Mouse (Mus musculus): ENCODE measurements at regions not wholly inside any gene's neighbourhood (a gene's known extent, or its start where the extent isn't known, plus 50 kb on each side); places are given as distances from the start of the nearest gene placed in this dataset.

GRCm38 (mm10) chr6:126350476-126350875 lies 183.8 kb upstream of the Ntf3 start:
- DNase-seq = no peak

DNA sequence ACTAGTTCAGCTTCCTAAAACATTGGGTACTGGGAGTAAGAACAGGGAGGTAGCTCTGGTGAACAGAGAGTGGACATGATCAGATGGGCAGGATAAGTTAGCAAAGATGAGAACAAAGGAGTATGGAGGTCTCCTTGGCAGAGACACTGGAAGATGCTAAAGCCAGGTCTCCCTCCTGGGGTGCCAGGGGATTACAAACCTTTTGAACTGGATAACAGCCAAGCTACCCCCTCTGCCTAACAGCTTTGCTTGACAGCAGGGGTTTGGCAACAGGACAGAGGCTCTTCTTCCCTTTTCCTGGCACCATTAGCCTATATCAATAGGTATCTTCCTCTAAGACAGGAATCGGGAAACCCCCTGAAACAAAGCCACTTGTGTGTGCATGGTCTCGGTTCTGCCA lies 183.2 kb upstream of the Ntf3 start:
- DNase-seq = no peak

DNA sequence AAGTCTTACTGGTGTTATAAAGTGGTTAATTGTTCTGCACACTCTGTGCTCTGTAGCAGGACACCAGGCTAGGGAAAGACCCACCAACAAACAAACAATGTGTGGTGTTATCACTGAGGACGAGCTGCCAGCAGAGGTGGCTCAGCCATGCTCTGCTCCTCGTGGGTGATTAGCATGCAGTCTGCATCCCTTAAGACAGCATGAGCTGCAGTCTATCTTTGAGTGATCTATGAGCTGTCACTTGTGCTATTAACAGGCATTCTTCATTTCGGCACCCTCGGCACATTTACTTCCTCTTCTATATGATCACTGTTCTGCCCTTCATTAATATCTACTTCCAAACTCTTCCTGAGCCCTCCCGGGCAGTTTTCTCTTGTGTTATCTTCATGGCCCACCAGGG lies 178.5 kb upstream of the Ntf3 start:
- no peak for DNase-seq

DNA sequence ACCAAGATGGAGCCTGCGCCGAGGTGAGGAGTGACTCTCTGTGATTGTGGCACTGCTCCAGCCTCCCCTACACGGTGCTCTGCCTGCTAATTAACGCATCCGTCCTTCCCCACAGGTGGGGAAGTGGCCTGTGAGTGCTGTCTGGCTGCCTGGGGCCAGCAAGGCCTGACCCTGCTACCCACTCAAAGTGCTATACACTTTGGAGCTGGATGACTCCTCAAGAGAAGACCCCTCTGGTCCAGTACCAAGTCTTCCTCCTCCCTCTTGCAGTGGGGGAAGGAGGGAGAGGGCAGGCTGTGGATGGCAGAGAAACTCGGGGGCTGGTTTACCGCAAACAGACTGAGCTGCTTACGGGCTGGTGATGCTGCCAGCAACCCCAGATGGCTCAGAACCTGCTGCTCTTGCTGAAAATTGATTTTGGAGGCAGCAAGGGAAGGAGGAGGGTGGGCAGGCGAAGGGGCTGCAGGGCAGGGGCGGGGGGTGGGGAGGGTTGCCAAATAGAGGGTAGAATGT lies 173.4 kb upstream of the Ntf3 start:
- peak; percentile 30 for DNase-seq

DNA sequence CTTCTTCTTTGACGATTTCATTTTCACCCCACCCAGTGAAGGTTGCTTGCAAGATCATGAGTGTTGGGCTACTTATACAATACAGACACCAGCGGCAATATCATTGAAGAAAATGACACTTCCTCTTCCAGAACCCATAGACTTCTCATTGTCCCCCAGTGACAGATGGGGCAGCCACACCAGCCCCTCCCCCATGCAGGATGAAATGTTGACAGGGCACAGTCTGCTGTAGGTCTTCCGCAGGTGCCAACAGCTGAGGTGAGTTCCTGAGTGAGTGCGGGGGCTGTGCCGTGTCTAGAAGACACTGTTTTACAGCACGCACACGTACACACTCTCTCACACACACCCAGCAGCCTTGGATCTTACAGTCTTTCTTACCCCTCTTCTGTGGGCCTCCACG lies 171.0 kb upstream of the Ntf3 start:
- DNase-seq = no peak

DNA sequence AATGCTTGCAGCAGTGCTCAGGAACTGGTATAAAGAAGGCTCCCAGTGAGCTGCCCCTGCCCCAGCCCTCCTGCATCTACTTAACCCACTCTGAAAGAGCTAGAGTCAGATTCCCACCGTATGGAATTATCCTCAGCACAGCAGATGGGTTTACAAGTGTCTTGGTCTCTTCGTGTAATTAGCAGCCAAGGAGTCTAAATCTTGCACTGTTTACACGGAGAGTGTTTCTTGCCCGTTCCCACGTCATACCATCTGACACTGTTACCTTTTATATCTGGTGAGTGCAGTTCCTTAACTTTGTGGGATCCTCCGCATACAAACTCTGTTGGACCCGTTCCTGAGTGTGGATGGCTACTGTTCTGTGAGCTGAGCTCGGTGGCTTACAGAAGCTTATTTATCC lies 167.5 kb upstream of the Ntf3 start:
- peak; percentile 58 for DNase-seq

GRCm38 (mm10) chr6:126327187-126327586 lies 160.5 kb upstream of the Ntf3 start:
- no peak for DNase-seq

GRCm38 (mm10) chr6:126318523-126318922 lies 151.8 kb upstream of the Ntf3 start:
- no peak for DNase-seq

DNA sequence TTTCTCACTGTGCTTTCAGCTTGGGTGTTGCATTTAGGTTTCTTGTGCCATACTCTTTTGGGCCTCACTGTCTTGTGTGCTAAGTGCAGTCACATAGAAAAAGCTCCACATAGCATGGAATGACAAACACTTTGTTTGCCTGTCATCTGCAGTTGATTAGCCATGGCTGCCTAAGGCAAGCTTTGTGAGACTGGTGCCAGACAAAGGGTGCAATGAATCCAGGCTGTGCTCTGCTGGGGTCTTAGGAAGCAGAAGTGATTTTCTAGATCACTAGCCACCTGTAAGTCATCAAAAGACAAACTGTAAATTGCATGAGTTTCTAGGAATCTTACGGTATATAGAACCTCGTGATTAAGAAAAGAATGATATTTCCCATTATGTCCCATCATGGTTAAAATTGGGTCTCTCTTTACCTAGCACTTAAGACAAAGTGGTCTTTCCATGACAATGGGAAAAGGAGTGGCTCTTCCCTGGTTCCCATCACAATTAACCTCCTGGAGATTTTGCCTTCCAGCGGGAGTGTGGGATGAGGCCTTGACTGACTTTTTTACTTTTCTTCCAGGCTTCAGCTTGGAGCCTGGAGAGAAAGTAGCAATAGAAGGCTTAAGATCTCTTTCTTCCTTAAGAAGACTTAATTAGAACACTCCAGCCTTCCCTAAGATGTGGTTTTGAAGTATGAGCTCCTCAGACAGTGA lies 144.2 kb upstream of the Ntf3 start:
- DNase-seq = no peak

GRCm38 (mm10) chr6:126303086-126303485 lies 136.4 kb upstream of the Ntf3 start:
- no peak for DNase-seq

DNA sequence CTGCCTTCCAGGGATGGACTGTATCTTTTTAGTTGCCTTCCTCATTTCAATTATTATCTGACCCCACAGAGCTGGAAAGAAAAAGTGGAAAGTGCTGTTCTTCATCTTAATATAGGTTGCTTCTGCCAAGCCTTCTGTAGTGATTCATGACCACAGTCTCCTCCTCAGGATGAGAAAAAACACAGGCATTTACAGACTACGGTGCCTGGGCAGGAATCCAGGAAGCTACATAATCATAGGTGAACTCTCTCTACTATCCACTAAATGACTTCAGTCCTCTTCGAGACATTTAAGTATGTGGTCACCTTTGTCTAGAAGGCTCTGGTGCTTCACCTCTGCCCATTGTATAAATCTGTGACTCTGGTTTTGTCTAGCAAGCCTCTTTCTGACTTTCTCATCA lies 124.9 kb upstream of the Ntf3 start:
- no peak for DNase-seq

DNA sequence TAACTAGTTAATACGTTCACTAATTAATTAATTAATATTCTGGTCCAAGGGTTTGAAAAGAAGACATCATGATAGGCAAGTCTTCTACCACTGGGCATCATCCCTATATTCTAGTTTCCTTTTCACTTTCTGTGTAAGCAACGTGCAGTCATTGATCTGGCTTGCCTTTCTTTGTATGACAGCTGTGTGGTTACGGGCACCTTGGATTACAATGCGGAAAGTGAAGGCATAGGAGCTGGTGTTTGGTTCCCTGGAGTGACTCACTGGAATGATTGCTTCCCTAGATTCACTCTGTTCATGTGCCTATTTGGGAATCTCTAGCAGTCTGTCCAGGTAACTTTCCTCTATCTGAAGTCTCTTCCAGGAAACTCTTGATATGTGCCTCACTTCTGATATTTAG lies 120.5 kb upstream of the Ntf3 start:
- DNase-seq = no peak

- DNase-seq = no peak
Observed at GRCm38 (mm10) chr6:126286201-126286600, 119.5 kb upstream of the Ntf3 start.

DNA sequence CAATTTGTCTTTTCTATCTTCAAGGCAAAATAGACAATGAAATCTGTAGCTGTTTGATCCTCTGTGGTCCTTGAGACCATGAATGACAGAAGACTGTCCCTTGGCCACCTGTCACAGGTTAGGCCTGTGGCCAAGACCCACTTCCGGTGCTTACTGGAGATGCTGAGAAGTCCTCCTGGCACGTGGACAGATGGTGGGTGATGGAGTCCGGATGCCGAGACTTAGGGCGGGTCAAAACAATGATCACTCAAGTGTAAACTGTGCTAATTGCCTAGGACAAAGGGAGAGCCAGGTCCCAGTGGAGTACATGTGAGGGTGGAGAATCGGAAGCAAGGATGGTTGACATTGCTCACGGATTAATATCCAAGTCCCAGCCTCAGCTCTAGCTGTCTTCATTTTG lies 117.7 kb upstream of the Ntf3 start:
- no peak for DNase-seq

DNA sequence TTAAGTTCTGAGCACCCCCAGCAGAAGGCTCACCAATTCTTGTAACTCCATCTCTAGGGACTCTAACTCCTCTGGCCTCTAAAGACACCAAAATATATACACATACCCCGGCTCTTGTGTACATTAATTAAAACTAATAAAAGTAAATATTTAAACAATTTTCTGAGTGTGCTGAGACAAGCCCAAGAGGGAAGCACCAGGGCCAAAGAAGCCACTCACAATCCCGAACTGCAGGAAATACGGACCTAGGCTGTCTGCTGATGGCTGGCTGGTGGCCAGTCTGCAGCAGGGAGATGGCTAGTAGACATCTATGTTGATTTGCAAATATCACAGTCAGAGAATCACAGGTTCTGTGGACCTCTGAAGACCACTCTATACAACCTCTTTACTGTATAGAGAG lies 113.6 kb upstream of the Ntf3 start:
- no peak for DNase-seq

- no peak for DNase-seq
Observed at GRCm38 (mm10) chr6:126245986-126246385, 79.3 kb upstream of the Ntf3 start.

DNA sequence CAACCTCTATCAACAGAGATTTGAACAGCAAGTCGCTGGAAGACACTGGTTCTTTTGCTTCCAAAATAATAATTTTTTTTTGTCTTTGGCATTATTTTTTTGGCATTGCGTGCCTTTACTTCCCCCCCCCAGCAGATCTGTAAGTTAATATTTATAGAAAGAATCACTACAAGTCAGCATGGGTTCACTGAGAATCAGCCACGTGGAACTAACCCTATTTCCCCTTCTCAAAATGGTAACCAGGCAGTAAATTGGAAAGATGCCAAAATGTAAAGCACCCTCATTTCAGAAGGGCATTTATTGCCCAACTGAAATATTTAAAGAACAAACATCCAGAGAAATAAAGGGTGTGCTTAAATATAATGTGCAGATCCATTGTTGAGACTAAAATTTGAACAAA lies 78.7 kb upstream of the Ntf3 start:
- no peak for DNase-seq

GRCm38 (mm10) chr6:126242299-126242698 lies 75.6 kb upstream of the Ntf3 start:
- no peak for DNase-seq

GRCm38 (mm10) chr6:126240256-126240655 lies 73.5 kb upstream of the Ntf3 start:
- DNase-seq = no peak
